Mouse (Mus musculus) small intestine, adult 2 months (tissue): ENCODE measurements around the gene Tbl1xr1. TPM values are rescaled to one million over a fixed set of nuclear protein-coding genes. Genes with fewer than 3 reads are reported as not detected.
A peak's percentile ranks its signal among the peaks of the same experiment; 100 is the strongest.

Experiments
- H3K27ac ChIP-seq: fragments of 200-500 bp; 2 replicates; pipeline ENCODE4 v1.5.1; 2012; ENCODE audit warnings: low read depth, low read length, control low read depth, inconsistent platforms; ENCODE audit not compliant: insufficient read depth
- H3K27me3 ChIP-seq: fragments of 200-500 bp; 2 replicates; pipeline ENCODE4 v1.6.1; 2012; ENCODE audit warnings: mild to moderate bottlenecking, moderate library complexity, low read length, inconsistent platforms; ENCODE audit not compliant: control insufficient read depth, insufficient read depth
- H3K36me3 ChIP-seq: fragments of 200-500 bp; 2 replicates; pipeline ENCODE4 v1.6.1; 2012; ENCODE audit warnings: mild to moderate bottlenecking, low read length, control low read depth, inconsistent platforms; ENCODE audit not compliant: control insufficient read depth, insufficient read depth
- H3K4me1 ChIP-seq: fragments of 200-500 bp; 2 replicates; pipeline ENCODE4 v1.6.1; 2012; ENCODE audit warnings: low read length, inconsistent platforms, mixed read lengths; ENCODE audit not compliant: control insufficient read depth, insufficient read depth, insufficient read length
- H3K4me3 ChIP-seq: fragments of 200-500 bp; 2 replicates; pipeline ENCODE4 v1.5.1; 2012; ENCODE audit warnings: low read depth, mild to moderate bottlenecking, control low read depth, inconsistent platforms, low read length, moderate library complexity
- CTCF ChIP-seq: fragments of 200-500 bp; IDR thresholded peaks from 2 replicates; pipeline ENCODE4 v1.5.1; 2012; ENCODE audit warnings: low read depth, mild to moderate bottlenecking, control low read depth, inconsistent platforms, low read length, moderate library complexity, mixed read lengths; ENCODE audit not compliant: insufficient replicate concordance, insufficient read length; ENCODE audit errors: extremely low read depth
- POLR2A ChIP-seq: fragments of 200-500 bp; IDR thresholded peaks from 2 replicates; pipeline ENCODE4 v1.6.1; 2012; ENCODE audit warnings: low read depth, mild to moderate bottlenecking, control low read depth, inconsistent platforms, low read length, moderate library complexity
- WGBS: fragments of 180-500 bp; shearing (Covaris S2); methylation state at CpG from one replicate; pipeline ENCODE4 v1.1.7; 2018; 5-methylcytosine and 5-hydroxymethylcytosine counted together
- polyA plus RNA-seq: library from polyadenylated mRNA; depleted of rRNA; stranded (reverse); fragments of >200 nt; gene quantifications from 2 replicates; pipeline ENCODE4 v1.2.3, GENCODE M21; 2012

Tbl1xr1 gene
- polyA plus RNA-seq, 1 experiment: 15.8 TPM

GRCm38 (mm10) chr3:22061163-22061562 lies 15.3 kb upstream of the Tbl1xr1 start:
- no peaks in the 10 kb centered on the region for H3K4me1 ChIP-seq
- no peaks in the 10 kb centered on the region for H3K36me3 ChIP-seq
- no peaks in the 10 kb centered on the region for H3K27me3 ChIP-seq
- TF ChIP-seq CTCF (no peak), POLR2A (no peak)
- WGBS: 84% methylated on average over 4 of the region's 4 CpGs
- H3K27ac ChIP-seq: no peak overlapping the region
- no peak overlapping the region for H3K4me3 ChIP-seq

GRCm38 (mm10) chr3:22068621-22069020 lies 7.8 kb upstream of the Tbl1xr1 start:
- no peaks in the 10 kb centered on the region for H3K27me3 ChIP-seq
- no peaks in the 10 kb centered on the region for H3K36me3 ChIP-seq
- TF ChIP-seq POLR2A (no peak), CTCF (no peak)
- H3K4me3 ChIP-seq: no peak overlapping the region
- no peak overlapping the region for H3K27ac ChIP-seq
- peaks cover 3% of the 10 kb centered on the region; the same call in 1 of the 2 replicates for H3K4me1 ChIP-seq
- 88% methylated on average over 5 of the region's 5 CpGs for WGBS

GRCm38 (mm10) chr3:22073916-22074315 lies 2.5 kb upstream of the Tbl1xr1 start:
- no peaks in the 10 kb centered on the region for H3K27me3 ChIP-seq
- WGBS: 63% methylated on average over 1 of the region's 1 CpGs
- no peak overlapping the region for H3K27ac ChIP-seq
- TF ChIP-seq CTCF (no peak), POLR2A (no peak)
- H3K36me3 ChIP-seq: no peaks in the 10 kb centered on the region; the same call in 1 of the 2 replicates
- peaks cover 16% of the 10 kb centered on the region for H3K4me1 ChIP-seq
- H3K4me3 ChIP-seq: no peak overlapping the region

- Histone ChIP-seq H3K27ac (peak overlapping the region; percentile 17), H3K4me3 (peak overlapping the region; percentile 4; the same call in 1 of the 2 replicates), H3K27me3 (no peaks in the 10 kb centered on the region), H3K4me1 (peaks cover 21% of the 10 kb centered on the region), H3K36me3 (no peaks in the 10 kb centered on the region; the same call in 1 of the 2 replicates)
- TF ChIP-seq POLR2A (no peak), CTCF (no peak)
- WGBS: 35% methylated on average over 11 of the region's 11 CpGs
Measured at GRCm38 (mm10) chr3:22074591-22075294, 1.7 kb upstream of the Tbl1xr1 start.

GRCm38 (mm10) chr3:22075517-22075886 lies 950 bp upstream of the Tbl1xr1 start:
- Histone ChIP-seq H3K27ac (peak overlapping the region; percentile 91), H3K27me3 (no peaks in the 10 kb centered on the region), H3K4me3 (peak overlapping the region; percentile 96), H3K4me1 (peaks cover 22% of the 10 kb centered on the region), H3K36me3 (no peaks in the 10 kb centered on the region; the same call in 1 of the 2 replicates)
- WGBS: under 1% methylated on average over 28 of the region's 28 CpGs
- TF ChIP-seq CTCF (no peak), POLR2A (no peak)

GRCm38 (mm10) chr3:22075887-22076560 lies 428 bp upstream of the Tbl1xr1 start:
- WGBS: 1% methylated on average over 61 of the region's 70 CpGs

More at GRCm38 (mm10) chr3:22075887-22076560, 428 bp upstream of the Tbl1xr1 start:
- peak overlapping the region; percentile 96 for H3K4me3 ChIP-seq
- peak overlapping the region; percentile 91 for H3K27ac ChIP-seq
- TF ChIP-seq POLR2A (no peak), CTCF (no peak)
- no peaks in the 10 kb centered on the region for H3K27me3 ChIP-seq
- H3K4me1 ChIP-seq: peaks cover 22% of the 10 kb centered on the region
- no peaks in the 10 kb centered on the region; the same call in 1 of the 2 replicates for H3K36me3 ChIP-seq
